Mouse (Mus musculus) right cerebral cortex, postnatal 36 days (tissue): ENCODE results near the gene Pik3r5.

Experiments
- DNase-seq, 2 experiments: peaks; one replicate each; pipeline ENCODE4 v3.0.0; 2022; ENCODE audit warnings: low spot score in 2 of 2, mixed read lengths in 1 of 2

Gene Pik3r5

GRCm38 (mm10) chr11:68448356-68448755 lies 16.4 kb downstream of the Pik3r5 start:
- DNase-seq, result no peak

GRCm38 (mm10) chr11:68451282-68451735 lies 19.4 kb downstream of the Pik3r5 start:
- no peak for DNase-seq

DNA sequence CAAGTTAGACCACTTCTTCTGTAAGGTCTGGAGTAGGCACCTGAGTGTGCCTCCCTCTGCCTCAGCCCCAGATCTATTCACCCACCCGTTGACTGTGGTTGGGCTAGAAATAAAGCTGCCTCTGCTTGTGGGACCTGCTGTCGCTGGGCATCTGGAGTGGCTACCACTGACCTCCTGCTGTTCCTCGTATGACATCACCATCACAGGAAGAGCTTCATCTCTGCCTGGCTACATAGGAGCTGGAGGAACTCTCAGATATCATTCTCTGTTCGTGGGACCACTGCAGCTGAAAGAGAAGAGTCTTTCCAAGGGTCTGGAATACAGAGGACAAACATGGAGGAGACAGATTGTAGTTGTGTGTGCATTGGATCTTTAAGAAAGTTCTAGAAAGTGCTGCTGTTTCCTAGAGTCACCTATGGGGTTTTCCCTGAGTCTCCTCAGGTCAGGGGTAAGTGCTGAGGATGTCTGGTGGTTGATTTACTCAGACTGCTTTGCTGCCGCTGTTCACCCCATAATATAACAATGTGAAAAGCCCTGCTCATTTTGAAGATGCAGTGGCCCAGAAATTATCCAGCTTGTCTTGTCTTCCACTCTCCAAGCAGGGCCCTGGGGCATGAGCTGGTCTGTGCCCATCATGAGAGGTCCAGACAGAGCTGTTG lies 20.0 kb downstream of the Pik3r5 start:
- DNase-seq, result no peak

DNA sequence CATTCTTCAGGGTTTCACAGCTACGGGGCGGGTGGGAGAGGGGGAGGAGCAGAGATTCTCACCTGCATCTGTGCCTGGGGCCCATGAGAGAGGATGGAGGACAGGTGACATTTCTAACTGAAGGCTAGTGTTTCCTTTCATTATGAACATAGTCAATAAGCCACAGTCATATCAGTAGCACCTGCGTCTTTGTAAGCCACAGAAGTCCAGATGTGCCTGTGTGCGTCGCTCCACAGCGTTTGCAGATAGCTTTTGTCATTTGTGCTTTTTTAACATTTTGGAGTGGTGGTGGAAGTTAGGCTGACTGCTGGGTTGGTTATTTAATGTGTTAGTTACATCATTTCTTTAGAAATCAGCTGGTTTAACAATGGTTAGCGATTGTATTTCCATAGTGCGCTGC lies 20.8 kb downstream of the Pik3r5 start:
- DNase-seq, result no peak

- no peak for DNase-seq
Measured at GRCm38 (mm10) chr11:68453301-68453700, 21.4 kb downstream of the Pik3r5 start.

DNA sequence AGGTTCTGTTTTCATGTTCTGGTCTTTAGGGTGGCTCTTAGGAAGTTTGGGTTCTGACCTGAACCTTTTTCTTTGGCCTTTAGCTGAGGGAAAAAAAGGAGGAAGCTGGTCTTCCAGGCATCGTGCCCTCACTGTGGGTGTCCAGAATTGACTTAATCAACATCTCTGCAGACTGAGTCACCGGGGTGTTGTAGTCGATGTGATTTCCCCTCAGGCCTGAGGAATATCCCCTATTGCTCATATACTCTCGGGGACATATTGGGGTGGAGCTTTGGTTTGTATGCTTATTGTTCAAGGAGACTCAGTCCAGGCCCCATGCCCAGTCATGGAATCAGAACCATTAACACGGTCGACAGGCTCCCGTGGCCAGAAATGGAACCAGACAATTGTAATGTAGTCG lies 26.2 kb downstream of the Pik3r5 start:
- DNase-seq, result no peak

DNA sequence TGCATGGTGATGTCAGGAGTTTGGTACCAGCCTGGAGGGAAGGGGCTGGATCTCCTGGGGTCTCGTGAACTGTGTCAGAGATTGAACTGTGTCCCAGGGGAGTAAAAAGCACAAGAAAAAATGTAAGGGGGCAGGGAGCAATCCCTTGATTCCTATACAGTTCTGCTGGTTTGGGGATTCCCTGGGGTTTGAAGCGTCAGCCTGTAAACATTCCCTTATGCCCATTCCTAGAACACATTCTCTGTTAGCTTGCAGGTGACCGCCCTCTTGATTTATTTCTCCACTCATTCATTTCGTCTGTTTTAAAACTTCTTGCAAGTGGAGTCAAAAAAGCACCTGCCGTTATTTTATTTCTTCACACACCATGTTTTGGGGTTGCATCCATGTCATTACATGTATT lies 27.1 kb downstream of the Pik3r5 start:
- no peak for DNase-seq

DNA sequence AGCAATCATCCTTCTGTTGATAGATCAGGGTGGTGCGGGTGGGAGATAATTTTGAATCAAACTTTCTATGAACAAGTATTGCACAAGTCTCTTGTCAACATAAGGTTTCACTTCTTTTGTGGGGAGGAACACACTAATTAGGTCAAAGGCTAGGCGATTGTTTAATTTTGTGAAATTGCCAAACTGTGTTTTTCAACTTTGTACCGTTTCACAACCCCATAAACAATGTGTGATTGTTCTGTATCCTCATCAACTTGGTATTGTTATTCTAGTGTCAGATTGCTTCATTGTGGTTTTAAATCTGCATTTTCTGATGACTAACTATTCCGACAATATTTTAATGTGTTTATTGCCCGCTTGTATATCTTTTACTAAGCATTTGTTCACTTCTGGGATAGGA lies 27.6 kb downstream of the Pik3r5 start:
- no peak for DNase-seq

DNA sequence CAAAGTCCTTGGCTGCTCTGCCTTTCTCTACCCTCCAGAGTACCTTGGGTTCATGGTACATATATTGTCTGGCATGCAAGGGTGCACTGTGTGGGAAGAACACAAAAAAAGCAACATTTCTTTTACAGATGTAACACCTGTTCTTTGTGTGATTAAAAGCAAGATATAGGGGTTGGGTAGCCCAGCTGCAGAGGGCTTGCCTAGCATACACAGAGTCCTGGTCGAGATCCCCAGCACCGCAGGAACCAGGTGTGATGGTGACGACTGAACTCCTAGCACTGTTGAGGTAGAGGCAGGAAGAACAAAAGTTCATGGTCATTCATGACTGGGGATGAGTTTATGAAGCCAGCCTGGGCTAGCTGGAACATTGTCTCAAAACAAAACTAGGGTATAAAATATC lies 30.8 kb downstream of the Pik3r5 start:
- no peak for DNase-seq

- no peak for DNase-seq
Measured at GRCm38 (mm10) chr11:68464260-68464659, 32.3 kb downstream of the Pik3r5 start.

GRCm38 (mm10) chr11:68465090-68465489 lies 33.2 kb downstream of the Pik3r5 start:
- DNase-seq, result no peak

DNA sequence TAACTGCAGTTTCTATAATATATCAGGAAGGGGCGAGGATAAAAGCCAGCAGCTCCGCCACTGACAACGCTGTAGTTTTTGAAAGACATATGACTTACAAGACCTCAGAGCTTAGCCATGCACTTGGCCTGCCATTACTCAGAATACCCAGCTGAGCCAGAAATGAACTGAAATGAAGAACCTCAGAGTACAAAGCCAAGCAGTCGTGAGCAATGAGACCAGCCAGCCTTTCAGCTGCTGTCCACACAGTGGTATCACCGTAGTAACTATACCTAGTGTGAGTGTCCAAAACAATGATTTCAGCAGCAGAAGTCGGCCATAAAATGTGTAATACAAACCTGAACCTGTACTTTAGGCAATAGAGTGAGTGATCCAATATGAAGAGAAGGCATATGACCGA lies 35.5 kb downstream of the Pik3r5 start:
- no peak for DNase-seq

GRCm38 (mm10) chr11:68467962-68468612 lies 36.2 kb downstream of the Pik3r5 start:
- DNase-seq, result no peak

- no peak for DNase-seq
Measured at GRCm38 (mm10) chr11:68468886-68469285, 37.0 kb downstream of the Pik3r5 start.

GRCm38 (mm10) chr11:68472162-68472849 lies 40.4 kb downstream of the Pik3r5 start:
- no peak for DNase-seq

GRCm38 (mm10) chr11:68474600-68474999 lies 42.7 kb downstream of the Pik3r5 start:
- no peak for DNase-seq

GRCm38 (mm10) chr11:68475676-68476075 lies 43.8 kb downstream of the Pik3r5 start:
- no peak for DNase-seq

- DNase-seq, result no peak
Measured at GRCm38 (mm10) chr11:68477661-68478060, 45.7 kb downstream of the Pik3r5 start.

- DNase-seq, result peak; percentile 20 to 41
Measured at GRCm38 (mm10) chr11:68478574-68478981, 46.7 kb downstream of the Pik3r5 start.

DNA sequence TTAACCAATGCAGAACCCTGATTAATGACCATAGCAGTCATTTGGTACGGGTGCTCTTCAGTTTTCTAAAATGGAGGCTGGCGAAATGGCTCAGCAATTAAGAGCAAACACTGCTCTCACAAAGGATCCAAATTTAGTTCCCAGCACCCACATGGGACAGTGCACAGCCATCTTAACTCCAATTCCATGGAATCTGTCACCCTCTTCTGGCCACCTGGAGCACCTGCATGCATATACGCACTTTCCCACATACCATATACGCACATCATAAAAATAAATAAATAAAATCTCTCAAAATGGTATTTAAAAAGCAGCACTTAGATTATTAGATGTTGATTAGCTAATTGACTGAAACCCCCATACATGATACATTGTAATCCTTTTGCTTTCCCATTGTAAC lies 48.7 kb downstream of the Pik3r5 start:
- DNase-seq, result no peak

DNA sequence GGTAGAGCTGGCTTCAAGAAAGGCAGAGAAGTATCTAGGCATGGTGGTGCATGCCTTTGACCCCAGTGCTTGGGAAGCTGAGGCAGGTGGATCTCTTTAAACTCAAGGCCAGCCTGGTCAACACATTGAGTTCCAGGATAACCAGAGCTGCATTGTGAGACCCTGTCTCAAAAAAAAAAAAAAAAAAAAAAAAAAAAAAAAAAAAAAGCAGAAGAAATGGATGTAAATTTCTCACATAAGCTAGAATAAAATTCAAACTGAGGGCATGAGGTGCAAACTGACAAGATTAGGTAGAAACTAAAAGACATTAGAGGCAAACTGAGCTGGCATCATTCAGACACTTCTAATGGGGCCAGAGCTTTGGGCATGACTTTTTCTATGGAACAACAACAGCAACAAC lies 50.1 kb downstream of the Pik3r5 start:
- no peak for DNase-seq

DNA sequence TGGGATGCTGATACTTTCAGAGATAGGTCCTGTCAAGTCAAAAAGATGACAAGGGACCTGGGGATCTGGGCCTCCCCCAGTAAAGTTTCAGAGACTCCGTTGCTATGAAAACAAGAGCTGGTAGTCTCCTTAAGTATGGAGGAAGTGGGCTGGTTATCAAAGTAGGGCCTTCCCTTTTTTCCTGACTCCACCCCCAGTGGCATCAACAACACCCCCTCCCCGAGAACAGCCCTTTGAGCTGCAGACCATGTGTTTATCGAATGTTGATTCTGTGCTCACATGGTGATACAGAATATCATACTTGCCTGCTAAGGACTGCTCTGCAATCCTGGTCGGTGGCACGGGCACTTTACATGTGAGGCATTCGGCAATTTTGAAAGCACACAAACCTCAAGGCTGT lies 51.3 kb downstream of the Pik3r5 start:
- DNase-seq, result no peak

DNA sequence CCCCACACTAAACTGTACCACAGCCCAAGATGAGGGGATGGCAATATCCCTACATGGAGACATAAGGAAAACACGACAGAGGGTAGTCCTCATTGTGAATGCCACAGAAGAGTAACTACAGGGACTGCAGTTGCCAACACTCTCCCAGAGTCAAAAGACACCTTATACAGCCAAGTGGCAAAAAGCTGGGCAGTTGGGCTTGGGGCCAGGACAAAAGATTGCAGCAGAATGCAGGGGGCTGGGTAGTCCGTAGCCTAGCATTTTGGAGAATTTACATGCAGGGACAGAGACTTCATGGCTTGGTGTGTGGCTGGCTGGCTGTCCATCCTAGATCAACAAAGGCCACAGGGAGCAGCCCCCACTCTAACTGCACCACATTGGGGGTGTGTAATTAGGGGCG lies 52.5 kb downstream of the Pik3r5 start:
- DNase-seq, result no peak
